Mouse (Mus musculus): Measurements from ENCODE around the gene Slc19a2. TPM values are rescaled to one million over a fixed set of nuclear protein-coding genes. Genes with fewer than 3 reads are reported as not detected.

Slc19a2 gene
- polyA plus RNA-seq, 1 experiment from 2014 or later: 14.4 TPM

- DNase-seq (ENCODE audit: low spot score) (no peak), ATAC-seq (replicated peaks; ENCODE audit: low FRiP score) (no peak)
- H3K36me3 ChIP-seq (ENCODE audit: control insufficient read depth, insufficient read depth, low read length): no peaks in the 10 kb centered on the region
- H3K27me3 ChIP-seq (ENCODE audit: control insufficient read depth, insufficient read depth, low read length): no peaks in the 10 kb centered on the region
- H3K4me3 ChIP-seq (ENCODE audit: low read depth, low read length): no peak overlapping the region
- H3K9ac ChIP-seq (ENCODE audit: low read length): no peak overlapping the region
- H3K9me3 ChIP-seq (ENCODE audit: control insufficient read depth, low read length): no peaks in the 10 kb centered on the region
- H3K4me1 ChIP-seq (replicated peaks; ENCODE audit: control insufficient read depth, insufficient read depth, low read length): peaks cover 1% of the 10 kb centered on the region; the same call in 1 of the 2 replicates
- no peak overlapping the region for H3K4me2 ChIP-seq (ENCODE audit: low read depth, low read length, severe bottlenecking)
- no peak overlapping the region for H3K27ac ChIP-seq (ENCODE audit: low read depth, low read length)
- 76% methylated on average over 8 of the region's 8 CpGs for WGBS
Observed at GRCm38 (mm10) chr1:164242809-164243208, 6.0 kb upstream of the Slc19a2 start.

GRCm38 (mm10) chr1:164247442-164247841 is 1.4 kb upstream of the Slc19a2 start:
- Histone ChIP-seq H3K9me3 (ENCODE audit: control insufficient read depth, low read length) (no peaks in the 10 kb centered on the region), H3K4me3 (ENCODE audit: low read depth, low read length) (no peak overlapping the region), H3K36me3 (ENCODE audit: control insufficient read depth, insufficient read depth, low read length) (no peaks in the 10 kb centered on the region), H3K9ac (ENCODE audit: low read length) (peak overlapping the region; percentile 48), H3K4me2 (ENCODE audit: low read depth, low read length, severe bottlenecking) (peak overlapping the region; percentile 54; the same call in 1 of the 2 replicates), H3K27me3 (ENCODE audit: control insufficient read depth, insufficient read depth, low read length) (no peaks in the 10 kb centered on the region), H3K4me1 (replicated peaks; ENCODE audit: control insufficient read depth, insufficient read depth, low read length) (peaks cover 7% of the 10 kb centered on the region; the same call in 1 of the 2 replicates), H3K27ac (ENCODE audit: low read depth, low read length) (no peak overlapping the region)
- DNase-seq (ENCODE audit: low spot score) (no peak), ATAC-seq (replicated peaks; ENCODE audit: low FRiP score) (no peak)
- WGBS: 29% methylated on average over 8 of the region's 8 CpGs

- Histone ChIP-seq H3K4me2 (ENCODE audit: low read depth, low read length, severe bottlenecking) (peak overlapping the region; percentile 54), H3K9ac (ENCODE audit: low read length) (peak overlapping the region; percentile 72), H3K4me3 (ENCODE audit: low read depth, low read length) (peak overlapping the region; percentile 65), H3K9me3 (ENCODE audit: control insufficient read depth, low read length) (no peaks in the 10 kb centered on the region), H3K36me3 (ENCODE audit: control insufficient read depth, insufficient read depth, low read length) (no peaks in the 10 kb centered on the region), H3K27ac (ENCODE audit: low read depth, low read length) (no peak overlapping the region; the same call in 1 of the 2 replicates), H3K4me1 (replicated peaks; ENCODE audit: control insufficient read depth, insufficient read depth, low read length) (peaks cover 7% of the 10 kb centered on the region; the same call in 1 of the 2 replicates), H3K27me3 (ENCODE audit: control insufficient read depth, insufficient read depth, low read length) (no peaks in the 10 kb centered on the region)
- 8% methylated on average over 10 of the region's 10 CpGs for WGBS
- ATAC-seq (replicated peaks; ENCODE audit: low FRiP score): no peak
- no peak for DNase-seq (ENCODE audit: low spot score)
Observed at GRCm38 (mm10) chr1:164247971-164248370, 875 bp upstream of the Slc19a2 start.

- Histone ChIP-seq H3K9me3 (ENCODE audit: control insufficient read depth, low read length) (no peaks in the 10 kb centered on the region), H3K27ac (ENCODE audit: low read depth, low read length) (no peak overlapping the region), H3K4me3 (ENCODE audit: low read depth, low read length) (peak overlapping the region; percentile 65), H3K9ac (ENCODE audit: low read length) (peak overlapping the region; percentile 70), H3K4me1 (replicated peaks; ENCODE audit: control insufficient read depth, insufficient read depth, low read length) (peaks cover 7% of the 10 kb centered on the region; the same call in 1 of the 2 replicates), H3K27me3 (ENCODE audit: control insufficient read depth, insufficient read depth, low read length) (no peaks in the 10 kb centered on the region), H3K36me3 (ENCODE audit: control insufficient read depth, insufficient read depth, low read length) (no peaks in the 10 kb centered on the region), H3K4me2 (ENCODE audit: low read depth, low read length, severe bottlenecking) (peak overlapping the region; percentile 82)
- ATAC-seq (replicated peaks; ENCODE audit: low FRiP score) (no peak; the same call in none of the 2 replicates), DNase-seq (ENCODE audit: low spot score) (no peak)
- under 1% methylated on average over 33 of the region's 33 CpGs for WGBS
Observed at GRCm38 (mm10) chr1:164249332-164249711, 476 bp downstream of the Slc19a2 start.

GRCm38 (mm10) chr1:164250391-164251150 is 1.7 kb downstream of the Slc19a2 start:
- Histone ChIP-seq H3K27ac (ENCODE audit: low read depth, low read length) (no peak overlapping the region), H3K9ac (ENCODE audit: low read length) (peak overlapping the region; percentile 12; the same call in 1 of the 2 replicates), H3K4me3 (ENCODE audit: low read depth, low read length) (peak overlapping the region; percentile 65; the same call in 1 of the 2 replicates), H3K4me2 (ENCODE audit: low read depth, low read length, severe bottlenecking) (no peak overlapping the region; the same call in 1 of the 2 replicates), H3K4me1 (replicated peaks; ENCODE audit: control insufficient read depth, insufficient read depth, low read length) (peaks cover 7% of the 10 kb centered on the region; the same call in 1 of the 2 replicates), H3K9me3 (ENCODE audit: control insufficient read depth, low read length) (no peaks in the 10 kb centered on the region), H3K36me3 (ENCODE audit: control insufficient read depth, insufficient read depth, low read length) (no peaks in the 10 kb centered on the region), H3K27me3 (ENCODE audit: control insufficient read depth, insufficient read depth, low read length) (no peaks in the 10 kb centered on the region)
- DNase-seq (ENCODE audit: low spot score): no peak
- 70% methylated on average over 8 of the region's 8 CpGs for WGBS
- ATAC-seq (replicated peaks; ENCODE audit: low FRiP score): no peak

GRCm38 (mm10) chr1:164251438-164251837 is 2.6 kb downstream of the Slc19a2 start:
- no peak overlapping the region for H3K4me2 ChIP-seq (ENCODE audit: low read depth, low read length, severe bottlenecking)
- ATAC-seq (replicated peaks; ENCODE audit: low FRiP score): no peak
- no peaks in the 10 kb centered on the region for H3K36me3 ChIP-seq (ENCODE audit: control insufficient read depth, insufficient read depth, low read length)
- no peak overlapping the region for H3K4me3 ChIP-seq (ENCODE audit: low read depth, low read length)
- 86% methylated on average over 1 of the region's 1 CpGs for WGBS
- H3K4me1 ChIP-seq (replicated peaks; ENCODE audit: control insufficient read depth, insufficient read depth, low read length): peaks cover 7% of the 10 kb centered on the region; the same call in 1 of the 2 replicates
- no peak overlapping the region for H3K27ac ChIP-seq (ENCODE audit: low read depth, low read length)
- H3K9me3 ChIP-seq (ENCODE audit: control insufficient read depth, low read length): no peaks in the 10 kb centered on the region
- H3K9ac ChIP-seq (ENCODE audit: low read length): no peak overlapping the region
- H3K27me3 ChIP-seq (ENCODE audit: control insufficient read depth, insufficient read depth, low read length): no peaks in the 10 kb centered on the region
- no peak for DNase-seq (ENCODE audit: low spot score)

GRCm38 (mm10) chr1:164252551-164252950 is 3.7 kb downstream of the Slc19a2 start:
- Histone ChIP-seq H3K27ac (ENCODE audit: low read depth, low read length) (no peak overlapping the region), H3K9ac (ENCODE audit: low read length) (no peak overlapping the region), H3K4me2 (ENCODE audit: low read depth, low read length, severe bottlenecking) (no peak overlapping the region), H3K27me3 (ENCODE audit: control insufficient read depth, insufficient read depth, low read length) (no peaks in the 10 kb centered on the region), H3K9me3 (ENCODE audit: control insufficient read depth, low read length) (no peaks in the 10 kb centered on the region), H3K4me1 (replicated peaks; ENCODE audit: control insufficient read depth, insufficient read depth, low read length) (peaks cover 7% of the 10 kb centered on the region; the same call in 1 of the 2 replicates), H3K36me3 (ENCODE audit: control insufficient read depth, insufficient read depth, low read length) (no peaks in the 10 kb centered on the region), H3K4me3 (ENCODE audit: low read depth, low read length) (no peak overlapping the region)
- WGBS: 85% methylated on average over 5 of the region's 5 CpGs
- ATAC-seq (replicated peaks; ENCODE audit: low FRiP score): no peak
- DNase-seq (ENCODE audit: low spot score): no peak

- DNase-seq (ENCODE audit: low spot score): no peak
- Histone ChIP-seq H3K4me2 (ENCODE audit: low read depth, low read length, severe bottlenecking) (no peak overlapping the region), H3K36me3 (ENCODE audit: control insufficient read depth, insufficient read depth, low read length) (no peaks in the 10 kb centered on the region), H3K4me1 (replicated peaks; ENCODE audit: control insufficient read depth, insufficient read depth, low read length) (0 out of 2 replicates have a peak, but pooled peaks cover 4% of the 10 kb centered on the region), H3K9me3 (ENCODE audit: control insufficient read depth, low read length) (no peaks in the 10 kb centered on the region), H3K9ac (ENCODE audit: low read length) (no peak overlapping the region), H3K27me3 (ENCODE audit: control insufficient read depth, insufficient read depth, low read length) (no peaks in the 10 kb centered on the region), H3K27ac (ENCODE audit: low read depth, low read length) (no peak overlapping the region), H3K4me3 (ENCODE audit: low read depth, low read length) (no peak overlapping the region)
- no peak for ATAC-seq (replicated peaks; ENCODE audit: low FRiP score)
- 77% methylated on average over 3 of the region's 3 CpGs for WGBS
Observed at GRCm38 (mm10) chr1:164254836-164255235, 6.0 kb downstream of the Slc19a2 start.
